Mouse (Mus musculus) hindbrain, embryonic 16.5 days (tissue): ENCODE results near the gene Abcb9. TPM values are rescaled to one million over a fixed set of nuclear protein-coding genes. Genes with fewer than 3 reads are reported as not detected.

Source experiments
- ATAC-seq: fragments of 200-750 bp; cut with Nextera tagmentation; 2 replicates; pipeline ENCODE4 v1.8.0; 2017; ENCODE audit warnings: moderate TSS enrichment, moderate library complexity
- H3K27ac ChIP-seq: fragments of 300-500 bp; sonication (generic); 2 replicates; pipeline ENCODE4 v1.5.1; 2014; ENCODE audit warnings: low read depth, mild to moderate bottlenecking, control low read depth, low read length, moderate library complexity
- H3K27me3 ChIP-seq: fragments of 300-500 bp; sonication (generic); replicated peaks from 2 replicates; pipeline ENCODE4 v1.6.1; 2014; ENCODE audit warnings: low read length; ENCODE audit not compliant: control insufficient read depth, insufficient read depth
- H3K36me3 ChIP-seq: fragments of 300-500 bp; sonication (generic); 2 replicates; pipeline ENCODE4 v1.6.1; 2014; ENCODE audit warnings: mild to moderate bottlenecking, low read length, moderate library complexity, mixed read lengths; ENCODE audit not compliant: control insufficient read depth, insufficient read depth
- H3K4me1 ChIP-seq: fragments of 300-500 bp; sonication (generic); 2 replicates; pipeline ENCODE4 v1.6.1; 2014; ENCODE audit warnings: low read depth, low read length; ENCODE audit not compliant: control insufficient read depth, insufficient read depth
- H3K4me2 ChIP-seq: fragments of 300-500 bp; sonication (generic); 2 replicates; pipeline ENCODE4 v1.6.1; 2014; ENCODE audit warnings: mild to moderate bottlenecking, low read length, control low read depth, moderate library complexity
- H3K4me3 ChIP-seq: fragments of 300-500 bp; sonication (generic); 2 replicates; pipeline ENCODE4 v1.5.1; 2014; ENCODE audit warnings: mild to moderate bottlenecking, low read length, control low read depth, moderate library complexity
- H3K9ac ChIP-seq: fragments of 300-500 bp; sonication (generic); 2 replicates; pipeline ENCODE4 v1.6.1; 2014; ENCODE audit warnings: low read depth, mild to moderate bottlenecking, control low read depth, low read length, moderate library complexity
- H3K9me3 ChIP-seq: fragments of 300-500 bp; sonication (generic); 2 replicates; pipeline ENCODE4 v1.6.1; 2014; ENCODE audit warnings: mild to moderate bottlenecking, low read length, moderate library complexity; ENCODE audit not compliant: control insufficient read depth
- WGBS: fragments of 180-500 bp; shearing (Covaris S2); extraction: QIAGEN DNeasy Blood & Tissue Kit; methylation state at CpG from one replicate; pipeline ENCODE4 v1.1.7; 2014; 5-methylcytosine and 5-hydroxymethylcytosine counted together
- polyA plus RNA-seq: library from polyadenylated mRNA; unstranded; fragments of >200 nt; fragmentation: Nextera tagmentation; extraction: Ambion mirVana; gene quantifications from 2 replicates; pipeline ENCODE4 v1.2.1, GENCODE M21; 2015

Abcb9 gene
- polyA plus RNA-seq, 1 experiment from 2014 or later = 28.1 TPM

DNA sequence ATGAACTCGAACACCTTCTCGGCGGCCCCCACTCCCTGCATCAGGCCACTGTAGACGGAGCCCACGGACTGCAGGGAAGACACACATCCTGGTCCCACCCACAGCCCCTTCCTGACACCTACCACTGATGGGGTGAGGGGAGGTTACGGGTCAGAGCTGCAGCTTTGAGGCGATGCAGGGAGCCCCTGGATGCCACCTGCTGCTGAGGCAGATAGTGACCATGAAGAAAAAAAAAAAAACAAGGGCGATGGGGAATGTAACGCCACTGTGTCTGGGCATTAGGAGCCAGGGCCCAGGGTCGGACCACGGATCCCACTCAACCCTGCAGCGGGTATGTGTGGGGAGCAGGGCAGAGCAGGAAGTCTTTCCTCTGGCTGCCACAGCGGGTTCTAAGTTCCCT lies 18.4 kb downstream of the Abcb9 start:
- no peak overlapping the region for H3K9ac ChIP-seq
- no peak for ATAC-seq
- H3K9me3 ChIP-seq = no peaks in the 10 kb centered on the region
- H3K4me1 ChIP-seq = peaks cover 2% of the 10 kb centered on the region; the same call in 1 of the 2 replicates
- H3K4me3 ChIP-seq = no peak overlapping the region
- no peaks in the 10 kb centered on the region for H3K27me3 ChIP-seq
- 76% methylated on average over 13 of the region's 13 CpGs for WGBS
- no peak overlapping the region for H3K4me2 ChIP-seq
- no peak overlapping the region for H3K27ac ChIP-seq
- H3K36me3 ChIP-seq = 0 out of 2 replicates have a peak, but pooled peaks cover 2% of the 10 kb centered on the region

DNA sequence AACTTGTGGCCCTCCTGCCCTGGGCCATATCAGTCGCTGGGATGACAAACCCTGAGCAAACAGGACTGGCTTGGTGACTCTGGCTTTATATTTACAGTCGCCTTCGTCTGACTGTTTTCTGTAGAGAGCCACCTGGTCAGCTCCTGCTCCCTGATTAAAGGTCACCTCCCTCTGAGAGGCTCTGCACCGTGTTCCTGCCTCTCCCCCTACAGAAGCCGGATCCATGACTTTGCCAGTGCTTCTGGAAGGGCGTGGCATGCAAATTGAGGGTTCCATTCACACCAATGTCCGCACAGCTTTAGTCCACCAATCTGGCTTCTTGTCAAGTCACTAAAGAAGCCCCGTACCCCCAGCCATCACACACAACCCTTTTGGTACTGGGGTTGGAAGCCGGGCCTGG lies 19.0 kb downstream of the Abcb9 start:
- WGBS = 52% methylated on average over 9 of the region's 9 CpGs
- H3K4me1 ChIP-seq = peaks cover 2% of the 10 kb centered on the region; the same call in 1 of the 2 replicates
- no peaks in the 10 kb centered on the region for H3K9me3 ChIP-seq
- H3K36me3 ChIP-seq = 0 out of 2 replicates have a peak, but pooled peaks cover 2% of the 10 kb centered on the region
- no peak overlapping the region for H3K9ac ChIP-seq
- ATAC-seq = no peak
- H3K4me2 ChIP-seq = no peak overlapping the region
- H3K27me3 ChIP-seq = no peaks in the 10 kb centered on the region
- H3K27ac ChIP-seq = no peak overlapping the region
- no peak overlapping the region for H3K4me3 ChIP-seq

DNA sequence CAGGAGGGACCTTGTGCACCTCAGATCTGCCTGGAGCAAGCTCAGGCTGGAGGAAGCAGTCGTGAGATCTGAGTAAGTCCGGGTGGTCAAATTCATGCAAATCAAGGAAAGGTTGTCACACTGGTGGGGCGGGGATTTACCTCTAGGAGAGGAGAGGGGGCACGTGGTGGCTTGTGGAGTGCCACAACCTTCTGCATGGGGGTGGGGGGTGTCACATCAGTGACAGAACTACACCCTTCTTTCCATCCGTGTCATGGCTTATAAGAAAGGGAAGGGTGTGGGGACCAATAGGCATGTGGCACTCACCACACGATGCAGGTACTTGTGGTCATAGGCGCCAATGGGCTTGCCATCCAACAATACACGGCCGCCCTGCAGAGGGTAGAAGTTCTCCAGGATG lies 19.9 kb downstream of the Abcb9 start:
- 74% methylated on average over 9 of the region's 9 CpGs for WGBS

DNA sequence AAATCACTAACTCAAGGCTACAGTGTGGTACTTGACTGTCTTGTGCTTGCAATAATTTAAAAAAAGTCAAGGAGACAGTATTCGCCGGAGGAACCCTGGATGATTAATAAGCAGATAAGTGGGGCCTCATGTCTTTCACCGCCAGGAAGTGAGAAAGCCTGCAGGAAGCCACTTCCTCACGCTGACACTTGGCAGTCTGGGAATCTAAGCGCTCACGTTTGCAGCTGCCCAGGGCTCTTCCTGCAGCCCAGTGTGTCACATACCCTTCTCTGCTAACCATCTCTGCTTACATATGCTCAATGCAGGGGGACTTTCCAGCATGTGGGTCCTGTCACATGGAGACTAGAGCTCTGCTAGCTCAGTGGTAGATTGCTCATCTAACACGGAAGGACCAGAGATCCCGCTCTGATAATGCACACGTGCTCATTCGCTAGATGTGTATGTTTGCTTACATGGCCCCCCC lies 20.7 kb downstream of the Abcb9 start:
- no peaks in the 10 kb centered on the region for H3K9me3 ChIP-seq
- no peak overlapping the region for H3K9ac ChIP-seq
- H3K4me1 ChIP-seq = peaks cover 2% of the 10 kb centered on the region; the same call in 1 of the 2 replicates
- no peak for ATAC-seq
- 56% methylated on average over 10 of the region's 10 CpGs for WGBS
- H3K27me3 ChIP-seq = no peaks in the 10 kb centered on the region
- no peak overlapping the region for H3K4me3 ChIP-seq
- H3K27ac ChIP-seq = no peak overlapping the region
- H3K4me2 ChIP-seq = no peak overlapping the region
- H3K36me3 ChIP-seq = 0 out of 2 replicates have a peak, but pooled peaks cover 2% of the 10 kb centered on the region

More for the DNA sequence above, 19.9 kb downstream of the Abcb9 start:
- ATAC-seq = no peak
- H3K27me3 ChIP-seq = no peaks in the 10 kb centered on the region
- H3K4me3 ChIP-seq = no peak overlapping the region
- H3K9me3 ChIP-seq = no peaks in the 10 kb centered on the region
- peaks cover 2% of the 10 kb centered on the region; the same call in 1 of the 2 replicates for H3K4me1 ChIP-seq
- no peak overlapping the region for H3K9ac ChIP-seq
- H3K36me3 ChIP-seq = 0 out of 2 replicates have a peak, but pooled peaks cover 2% of the 10 kb centered on the region
- H3K4me2 ChIP-seq = no peak overlapping the region
- no peak overlapping the region for H3K27ac ChIP-seq

DNA sequence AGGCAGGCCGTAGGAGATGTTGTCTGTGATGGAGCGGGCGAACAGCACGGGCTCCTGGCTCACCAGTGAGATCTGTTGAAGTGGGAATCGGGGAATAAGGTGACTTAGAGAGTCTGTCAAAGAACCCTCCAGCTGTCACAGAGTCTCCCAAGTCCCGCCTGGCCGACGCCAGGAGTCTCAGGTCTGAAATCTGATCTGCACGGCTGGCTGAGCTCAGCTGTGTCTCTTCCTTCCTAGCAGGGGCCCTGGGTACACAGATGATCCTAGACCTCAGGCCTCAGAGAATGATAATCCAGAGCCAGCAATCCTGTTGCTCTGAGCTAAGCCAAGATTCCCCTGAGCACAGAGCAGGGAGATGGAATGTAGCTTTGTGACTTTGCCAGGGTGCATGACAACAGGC lies 21.9 kb downstream of the Abcb9 start:
- H3K4me3 ChIP-seq = no peak overlapping the region
- 0 out of 2 replicates have a peak, but pooled peaks cover 2% of the 10 kb centered on the region for H3K36me3 ChIP-seq
- no peaks in the 10 kb centered on the region for H3K9me3 ChIP-seq
- H3K27me3 ChIP-seq = no peaks in the 10 kb centered on the region
- H3K4me2 ChIP-seq = no peak overlapping the region
- no peak overlapping the region for H3K27ac ChIP-seq
- H3K4me1 ChIP-seq = peaks cover 2% of the 10 kb centered on the region; the same call in 1 of the 2 replicates
- no peak overlapping the region for H3K9ac ChIP-seq
- ATAC-seq = no peak
- WGBS = 56% methylated on average over 9 of the region's 9 CpGs

DNA sequence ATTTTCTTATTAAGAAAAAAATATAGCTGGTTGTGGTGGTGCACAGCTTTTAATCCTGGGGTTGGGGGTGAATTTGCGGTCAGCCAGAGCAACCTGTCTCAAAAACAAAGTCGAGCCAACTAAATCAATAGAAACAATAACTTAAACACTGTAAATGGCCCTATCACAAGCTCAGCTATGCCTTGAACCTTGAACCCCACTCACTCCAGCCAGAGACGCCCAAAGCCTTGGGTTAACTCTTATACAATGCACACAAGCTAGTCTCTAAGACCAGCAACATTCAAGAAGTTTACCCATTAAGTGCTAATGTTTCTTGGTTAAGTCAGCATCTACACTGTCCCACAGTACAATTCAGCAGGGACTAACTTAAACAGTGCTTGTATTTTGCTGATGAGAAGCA lies 25.9 kb downstream of the Abcb9 start:
- no peak for ATAC-seq
- Histone ChIP-seq H3K4me1 (peaks cover 2% of the 10 kb centered on the region; the same call in 1 of the 2 replicates), H3K9me3 (no peaks in the 10 kb centered on the region), H3K4me3 (no peak overlapping the region), H3K4me2 (no peak overlapping the region), H3K36me3 (no peaks in the 10 kb centered on the region), H3K27ac (no peak overlapping the region), H3K9ac (no peak overlapping the region), H3K27me3 (no peaks in the 10 kb centered on the region)
- 83% methylated on average over 3 of the region's 3 CpGs for WGBS

DNA sequence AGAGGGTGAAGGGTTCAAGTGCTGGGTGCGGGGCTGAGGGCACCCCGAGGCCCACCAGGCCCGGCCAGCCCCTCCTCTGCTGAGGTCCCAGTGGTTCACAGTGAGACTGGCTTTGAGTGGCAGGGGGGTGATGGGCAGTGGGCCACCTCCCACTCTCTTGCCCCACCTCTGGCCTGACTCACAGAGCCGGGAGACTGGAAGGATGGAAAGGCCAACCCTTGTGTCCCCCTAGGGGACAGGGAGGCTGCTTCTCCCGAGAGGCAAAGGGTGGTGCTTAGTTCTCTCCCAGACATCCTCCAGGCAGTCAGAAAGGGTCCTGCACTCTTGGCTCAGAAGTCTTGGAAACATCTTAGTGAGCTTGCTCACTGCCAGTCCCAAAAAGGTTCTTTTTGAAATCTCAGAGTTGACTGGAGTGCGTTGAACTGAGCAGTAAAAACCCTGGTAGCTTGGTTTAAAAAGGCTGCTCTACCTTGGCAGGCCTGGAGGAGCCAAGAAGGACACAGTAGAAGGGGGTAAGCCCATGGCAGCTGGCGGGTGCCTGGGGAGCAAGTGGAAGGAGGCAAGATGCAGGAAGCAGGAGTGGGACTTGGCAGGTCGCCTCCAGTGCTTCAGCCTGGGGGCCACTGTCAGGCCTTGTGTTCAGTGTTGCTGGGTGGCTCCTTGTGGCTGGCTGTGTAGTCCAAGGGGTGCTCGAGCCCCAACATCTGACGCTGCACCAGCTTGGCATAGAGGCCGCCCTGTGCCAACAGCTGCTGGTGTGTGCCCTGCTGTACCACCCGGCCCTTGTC lies 33.4 kb downstream of the Abcb9 start:
- H3K9me3 ChIP-seq = no peaks in the 10 kb centered on the region
- 66% methylated on average over 12 of the region's 12 CpGs for WGBS
- peak overlapping the region; percentile 19; the same call in 1 of the 2 replicates for H3K27ac ChIP-seq
- 0 out of 2 replicates have a peak, but pooled peaks have one; percentile 40 for ATAC-seq
- no peak overlapping the region for H3K4me3 ChIP-seq
- no peaks in the 10 kb centered on the region for H3K27me3 ChIP-seq
- H3K4me1 ChIP-seq = peaks cover 10% of the 10 kb centered on the region
- no peaks in the 10 kb centered on the region; the same call in 1 of the 2 replicates for H3K36me3 ChIP-seq
- H3K4me2 ChIP-seq = no peak overlapping the region; the same call in 1 of the 2 replicates
- no peak overlapping the region for H3K9ac ChIP-seq

DNA sequence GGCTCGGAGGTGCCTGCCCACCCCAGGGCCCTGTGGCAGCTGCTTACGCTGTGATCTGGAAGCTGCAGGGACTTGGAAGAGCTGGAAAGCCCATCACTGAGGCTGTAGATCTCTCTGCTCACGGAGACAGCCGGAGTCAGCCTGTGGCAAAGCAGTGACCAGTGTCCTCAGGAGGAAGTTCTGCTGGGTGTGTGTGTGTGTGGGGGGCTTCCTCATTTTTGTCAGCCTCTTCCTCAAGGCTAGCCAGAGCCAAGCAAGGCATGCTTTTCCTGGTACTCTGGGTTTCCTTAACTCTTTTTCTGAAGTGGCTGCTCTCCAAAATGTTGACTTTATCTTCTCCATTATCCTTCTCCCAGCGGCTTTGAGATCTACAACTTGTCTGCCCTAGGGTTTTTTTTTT lies 35.9 kb downstream of the Abcb9 start:
- no peak overlapping the region for H3K4me3 ChIP-seq
- 80% methylated on average over 5 of the region's 5 CpGs for WGBS
- H3K4me2 ChIP-seq = no peak overlapping the region

DNA sequence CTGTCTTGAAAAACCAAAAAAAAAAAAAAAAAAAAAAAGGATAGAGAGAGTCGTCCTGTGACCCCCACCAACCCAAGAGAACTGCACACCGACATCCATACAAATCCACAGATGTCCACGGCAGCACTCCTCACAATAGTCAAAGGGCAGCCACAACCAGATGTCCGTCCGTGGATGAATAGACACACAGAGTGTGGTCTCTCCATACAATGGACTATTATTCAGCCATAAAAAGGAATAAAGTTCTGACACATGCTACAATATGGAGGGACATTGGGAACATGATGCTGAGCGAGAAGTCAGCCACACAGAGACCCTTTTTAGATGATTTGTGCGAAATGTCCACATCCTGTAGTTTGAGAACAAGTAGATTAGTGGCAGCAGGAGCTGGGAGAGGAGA lies 36.8 kb downstream of the Abcb9 start:
- Histone ChIP-seq H3K9ac (no peak overlapping the region), H3K36me3 (no peaks in the 10 kb centered on the region; the same call in 1 of the 2 replicates), H3K9me3 (0 out of 2 replicates have a peak, but pooled peaks cover 2% of the 10 kb centered on the region), H3K4me2 (no peak overlapping the region), H3K27ac (no peak overlapping the region), H3K27me3 (no peaks in the 10 kb centered on the region), H3K4me1 (peaks cover 10% of the 10 kb centered on the region), H3K4me3 (no peak overlapping the region)
- ATAC-seq = no peak
- WGBS = 51% methylated on average over 7 of the region's 7 CpGs

More for the DNA sequence above, 35.9 kb downstream of the Abcb9 start:
- no peaks in the 10 kb centered on the region; the same call in 1 of the 2 replicates for H3K36me3 ChIP-seq
- 0 out of 2 replicates have a peak, but pooled peaks cover 2% of the 10 kb centered on the region for H3K9me3 ChIP-seq
- ATAC-seq = no peak
- no peaks in the 10 kb centered on the region for H3K27me3 ChIP-seq
- no peak overlapping the region for H3K9ac ChIP-seq
- H3K27ac ChIP-seq = 0 out of 2 replicates have a peak overlapping the region, but pooled peaks have one; percentile 7
- peaks cover 10% of the 10 kb centered on the region for H3K4me1 ChIP-seq
